In the genomic region with DNA sequence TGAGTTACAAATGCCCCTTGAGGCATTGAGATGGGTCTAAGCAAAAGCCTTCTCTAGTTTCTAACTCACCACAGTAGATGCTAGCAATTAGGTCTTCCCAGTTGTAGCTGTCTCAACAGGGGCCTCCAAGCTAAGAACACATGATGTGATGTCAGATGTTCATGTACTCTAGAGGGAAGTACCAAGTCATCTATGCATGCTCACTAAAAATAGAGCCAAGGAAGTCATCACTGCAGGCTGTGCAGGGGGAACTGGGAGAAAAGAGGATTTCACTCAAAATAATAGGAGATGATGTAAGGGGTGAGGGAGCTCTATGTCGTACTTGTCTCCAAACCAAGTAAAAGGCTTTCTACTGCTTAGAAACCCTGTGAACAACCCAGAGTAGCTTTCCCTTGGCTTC, we compare ENCODE assay signal across 19 mouse cellular contexts. TPM values are rescaled to one million over a fixed set of nuclear protein-coding genes. Genes with fewer than 3 reads are reported as not detected.
DNase-seq lines count a peak whose midpoint lies in the region; ATAC-seq and TF ChIP-seq lines count a peak whose summit lies in the region.
"Had no signal": no experiment of that assay in that cellular context is flagged by ENCODE, and none has a peak within 500 bp of the region (broad histone marks: within the 10 kb centered on the region; RNA-seq: fewer than 3 reads in every experiment).

No protein-coding gene starts in this region.

- H3K9ac ChIP-seq in heart, embryonic 11.5 days (ENCODE audit: low read depth, low read length) = no peak overlapping the region
- H3K9ac ChIP-seq in kidney, postnatal 0 days (ENCODE audit: low read depth, low read length) = no peak overlapping the region
- no peak overlapping the region for H3K9ac ChIP-seq in lung, postnatal 0 days (replicated peaks; ENCODE audit: low read depth)
- H3K9ac ChIP-seq: forebrain, embryonic 12.5 days; liver, embryonic 14.5 days; neural tube, embryonic 13.5 days had no signal

- no peak overlapping the region for H3K4me2 ChIP-seq in heart, embryonic 11.5 days
- no peak overlapping the region for H3K4me2 ChIP-seq in kidney, postnatal 0 days (ENCODE audit: low read length)
- H3K4me2 ChIP-seq in lung, postnatal 0 days (replicated peaks; ENCODE audit: low read depth, low read length) = no peak overlapping the region
- H3K4me2 ChIP-seq: forebrain, embryonic 12.5 days; neural tube, embryonic 13.5 days had no signal

- ATAC-seq in heart, embryonic 11.5 days (replicated peaks; ENCODE audit: insufficient number of reproducible peaks, low FRiP score, low TSS enrichment) = no peak
- ATAC-seq in kidney, postnatal 0 days (replicated peaks; ENCODE audit: low FRiP score, low read depth) = no peak
- no peak; the same call in 1 of the 2 replicates for ATAC-seq in lung, postnatal 0 days
- ATAC-seq: hindbrain, postnatal 0 days; Patski had no signal

- DNase-seq in heart, postnatal 25 days (ENCODE audit: low spot score) = no peak
- no peak for DNase-seq in kidney, postnatal 0 days (ENCODE audit: low spot score)
- no peak for DNase-seq in kidney, adult 18-20 months
- peak; percentile 16 for DNase-seq in lung, postnatal 0 days (ENCODE audit: low spot score)
- DNase-seq in lung, postnatal 14 days = no peak
- no peak for DNase-seq in gastrocnemius, postnatal 36 days
- DNase-seq: cerebellum, adult 2 months; embryo, embryonic 11 days; kidney, postnatal 10 days; layer of hippocampus, postnatal 36 days; right cerebral cortex, postnatal 25 days; thymus, postnatal 36 days had no signal

- H3K27ac ChIP-seq in heart, embryonic 11.5 days (ENCODE audit: low read depth, low read length) = peak overlapping the region; percentile 57; the same call in 1 of the 2 replicates
- H3K27ac ChIP-seq in kidney, postnatal 0 days = 0 out of 2 replicates have a peak overlapping the region, but pooled peaks have one; percentile 1
- H3K27ac ChIP-seq in lung, postnatal 0 days (ENCODE audit: low read length) = no peak overlapping the region
- H3K27ac ChIP-seq: forebrain, embryonic 12.5 days; hindbrain, postnatal 0 days; limb, embryonic 10.5 days; liver, embryonic 14.5 days; neural tube, embryonic 13.5 days had no signal

- no peak for TF ChIP-seq CTCF in kidney, postnatal 0 days (IDR thresholded peaks at IDR 0.05; ENCODE audit: low read depth)
- TF ChIP-seq CTCF in lung, postnatal 0 days (IDR thresholded peaks at IDR 0.05) = no peak

- no peak for TF ChIP-seq EP300 in lung, postnatal 0 days (IDR thresholded peaks at IDR 0.05)

- intact Hi-C loops in heart, postnatal 25 days (cut with DNase I) = no loop called here
- intact Hi-C loops in gastrocnemius, postnatal 36 days (cut with DNase I) = no loop called here

- no peaks in the 10 kb centered on the region for H3K36me3 ChIP-seq in heart, embryonic 11.5 days (ENCODE audit: control insufficient read depth, insufficient read depth, low read length)
- no peaks in the 10 kb centered on the region for H3K36me3 ChIP-seq in kidney, postnatal 0 days (ENCODE audit: insufficient read depth, low read length)
- no peaks in the 10 kb centered on the region for H3K36me3 ChIP-seq in lung, postnatal 0 days (ENCODE audit: insufficient read depth, low read length)
- H3K36me3 ChIP-seq: forebrain, embryonic 12.5 days; limb, embryonic 10.5 days; neural tube, embryonic 13.5 days had no signal

- peaks cover 35% of the 10 kb centered on the region for H3K4me1 ChIP-seq in heart, embryonic 11.5 days (ENCODE audit: control insufficient read depth, insufficient read depth, low read length)
- peaks cover 8% of the 10 kb centered on the region; the same call in 1 of the 2 replicates for H3K4me1 ChIP-seq in kidney, postnatal 0 days (replicated peaks; ENCODE audit: insufficient read depth, low read length)
- peaks cover 13% of the 10 kb centered on the region for H3K4me1 ChIP-seq in lung, postnatal 0 days (ENCODE audit: insufficient read depth, low read depth, low read length)
- H3K4me1 ChIP-seq: forebrain, embryonic 12.5 days; neural tube, embryonic 13.5 days had no signal

- H3K4me3 ChIP-seq in heart, embryonic 11.5 days (ENCODE audit: low read depth, low read length) = no peak overlapping the region
- no peak overlapping the region for H3K4me3 ChIP-seq in kidney, postnatal 0 days (replicated peaks; ENCODE audit: low read depth, low read length)
- no peak overlapping the region for H3K4me3 ChIP-seq in lung, postnatal 0 days (ENCODE audit: low read depth, low read length)
- H3K4me3 ChIP-seq: forebrain, embryonic 12.5 days; limb, embryonic 10.5 days; neural tube, embryonic 13.5 days had no signal

- no peaks in the 10 kb centered on the region for H3K9me3 ChIP-seq in heart, embryonic 11.5 days (replicated peaks; ENCODE audit: control insufficient read depth, low read length)
- H3K9me3 ChIP-seq in kidney, postnatal 0 days (replicated peaks; ENCODE audit: low read length) = no peaks in the 10 kb centered on the region
- no peaks in the 10 kb centered on the region for H3K9me3 ChIP-seq in lung, postnatal 0 days (ENCODE audit: low read length)
- H3K9me3 ChIP-seq: forebrain, embryonic 12.5 days; limb, embryonic 10.5 days; neural tube, embryonic 13.5 days had no signal

- 86% methylated on average over 1 of the region's 1 CpGs for WGBS in heart, embryonic 11.5 days (ENCODE audit: insufficient replicate concordance)
- WGBS in kidney, postnatal 0 days = 62% methylated on average over 1 of the region's 1 CpGs
- 70% methylated on average over 1 of the region's 1 CpGs for WGBS in lung, postnatal 0 days

- no peaks in the 10 kb centered on the region for H3K27me3 ChIP-seq in heart, embryonic 11.5 days (ENCODE audit: control insufficient read depth, insufficient read depth, low read length)
- H3K27me3 ChIP-seq in kidney, postnatal 0 days (ENCODE audit: insufficient read depth, low read length) = no peaks in the 10 kb centered on the region
- no peaks in the 10 kb centered on the region for H3K27me3 ChIP-seq in lung, postnatal 0 days (replicated peaks; ENCODE audit: insufficient read depth, low read length)
- H3K27me3 ChIP-seq: forebrain, embryonic 12.5 days; neural tube, embryonic 13.5 days had no signal

RNA-seq across cellular contexts. Expression of gene Myh10, which starts 35.8 kb away (rescaled TPM):
- polyA plus RNA-seq in heart, embryonic 11.5 days (2014; fragmentation: Nextera tagmentation; extraction: Ambion mirVana) = 150 and 190 TPM in 2 replicates
- total RNA-seq in heart, postnatal 25 days (2021) = 10 to 100 TPM; 30.4 to 32.0 TPM
- polyA plus RNA-seq in kidney, postnatal 0 days (2015; fragmentation: Nextera tagmentation; extraction: Ambion mirVana) = 83.8 and 93.9 TPM in 2 replicates
- 51.8 and 60.5 TPM in 2 replicates for polyA plus RNA-seq in lung, postnatal 0 days (2015; fragmentation: Nextera tagmentation; extraction: Ambion mirVana)
- 10 to 100 TPM; 12.7 to 20.7 TPM for total RNA-seq in gastrocnemius, postnatal 36 days (2021)
